Mouse (Mus musculus) hindbrain, postnatal 0 days (tissue): ENCODE measurements around the gene Aox2. TPM values are rescaled to one million over a fixed set of nuclear protein-coding genes. Genes with fewer than 3 reads are reported as not detected.
"Not testable (repeated sequence)": the region's sequence is repeated elsewhere in the genome, so short reads cannot be mapped to it uniquely, and the experiment has no call there.

Source experiments
- ATAC-seq: fragments of 200-750 bp; cut with Nextera tagmentation; 2 replicates; pipeline ENCODE4 v1.8.0; 2017; ENCODE audit warnings: mild to moderate bottlenecking, moderate TSS enrichment, moderate library complexity
- DNase-seq: peaks from one replicate; pipeline ENCODE4 v3.0.0-alpha.2; 2015; ENCODE audit warnings: low spot score
- H3K27ac ChIP-seq: fragments of 300-500 bp; sonication (generic); 2 replicates; pipeline ENCODE4 v1.5.1; 2014; ENCODE audit warnings: mild to moderate bottlenecking
- H3K27me3 ChIP-seq: fragments of 300-500 bp; sonication (generic); 2 replicates; pipeline ENCODE4 v1.6.1; 2014; ENCODE audit warnings: low read length, mixed read lengths; ENCODE audit not compliant: insufficient read depth
- H3K36me3 ChIP-seq: fragments of 300-500 bp; sonication (generic); 2 replicates; pipeline ENCODE4 v1.6.1; 2014; ENCODE audit warnings: low read length, mixed read lengths; ENCODE audit not compliant: insufficient read depth
- H3K4me1 ChIP-seq: fragments of 300-500 bp; sonication (generic); 2 replicates; pipeline ENCODE4 v1.6.1; 2014; ENCODE audit warnings: antibody characterized with exemption, low read length, mixed read lengths; ENCODE audit not compliant: insufficient read depth
- H3K4me2 ChIP-seq: fragments of 300-500 bp; sonication (generic); 2 replicates; pipeline ENCODE4 v1.6.1; 2014; ENCODE audit warnings: low read depth, mild to moderate bottlenecking, low read length, moderate library complexity, mixed read lengths
- H3K4me3 ChIP-seq: fragments of 300-500 bp; sonication (generic); 2 replicates; pipeline ENCODE4 v1.5.1; 2014; ENCODE audit warnings: low read length
- H3K9ac ChIP-seq: fragments of 300-500 bp; sonication (generic); replicated peaks from 2 replicates; pipeline ENCODE4 v1.6.1; 2014; ENCODE audit warnings: mild to moderate bottlenecking, low read length, moderate library complexity, mixed read lengths
- H3K9me3 ChIP-seq: fragments of 300-500 bp; sonication (generic); 2 replicates; pipeline ENCODE4 v1.6.1; 2016; ENCODE audit warnings: low read length, mixed read lengths
- CTCF ChIP-seq: IDR thresholded peaks from 2 replicates; pipeline ENCODE4 v1.5.1; 2016; ENCODE audit warnings: antibody characterized with exemption, control low read depth, low read depth
- WGBS: fragments of 180-500 bp; shearing (Covaris S2); extraction: QIAGEN DNeasy Blood & Tissue Kit; methylation state at CpG from one replicate; pipeline ENCODE4 v1.1.7; 2014; 5-methylcytosine and 5-hydroxymethylcytosine counted together
- polyA plus RNA-seq: library from polyadenylated mRNA; unstranded; fragments of >200 nt; fragmentation: Nextera tagmentation; extraction: Ambion mirVana; gene quantifications from 2 replicates; pipeline ENCODE4 v1.2.1, GENCODE M21; 2015
- total RNA-seq: library from RNA; depleted of rRNA; stranded (reverse); fragments of >200 nt; gene quantifications from 2 replicates; pipeline ENCODE4 v1.2.3, GENCODE M21; 2014

The Aox2 gene
- total and polyA plus RNA-seq, 2 experiments from 2014 or later = 0.03 TPM; not detected in 1

DNA sequence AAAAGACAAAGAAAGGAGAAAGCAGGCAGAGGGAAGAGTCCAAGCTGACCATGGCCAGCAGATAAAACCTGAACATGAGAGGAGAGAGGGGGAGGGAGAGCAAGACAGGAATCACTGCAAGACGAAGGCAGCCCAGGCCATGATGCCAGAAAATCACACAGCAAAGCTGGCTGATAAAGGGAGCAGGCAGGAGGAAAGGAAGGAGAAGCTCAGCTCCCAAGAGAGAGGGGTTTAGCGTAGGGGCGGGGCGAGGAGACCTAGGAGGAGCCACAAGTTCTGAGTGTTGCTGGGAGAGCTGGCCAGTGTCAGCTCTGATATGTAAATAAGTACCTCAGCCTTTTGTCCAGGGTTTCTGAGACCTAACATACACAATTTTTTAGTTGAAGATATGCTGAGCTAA, 84.2 kb downstream of the Aox2 start:
- Histone ChIP-seq H3K4me3 (no peak overlapping the region), H3K27me3 (no peaks in the 10 kb centered on the region), H3K4me2 (no peak overlapping the region), H3K9ac (no peak overlapping the region), H3K4me1 (no peaks in the 10 kb centered on the region), H3K9me3 (no peaks in the 10 kb centered on the region), H3K27ac (no peak overlapping the region), H3K36me3 (no peaks in the 10 kb centered on the region)
- WGBS = 62% methylated on average over 4 of the region's 4 CpGs
- ATAC-seq (no peak), DNase-seq (no peak)
- TF ChIP-seq CTCF = no peak

DNA sequence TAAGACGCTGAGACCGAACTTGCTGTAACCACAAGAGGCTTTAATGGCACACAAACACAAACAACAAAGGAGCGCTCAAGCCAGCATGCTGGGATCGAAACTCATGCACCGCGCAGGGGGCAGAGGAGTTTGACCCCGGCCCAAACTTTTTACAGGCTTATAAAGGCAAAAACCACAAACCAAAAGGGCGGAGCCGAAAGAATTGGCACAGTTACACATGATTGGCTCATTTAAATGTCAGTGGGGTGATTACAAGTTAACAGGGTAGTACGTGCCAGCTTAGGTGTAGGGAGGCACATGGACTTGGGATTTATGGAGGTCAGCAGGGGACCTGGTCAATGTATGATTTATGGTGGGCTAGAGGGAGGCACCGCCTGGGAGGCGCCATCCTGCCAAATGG, 86.4 kb downstream of the Aox2 start:
- ATAC-seq (no peak), DNase-seq (no peak)
- TF ChIP-seq CTCF = no peak
- Histone ChIP-seq H3K27me3 (no peaks in the 10 kb centered on the region), H3K9me3 (no peaks in the 10 kb centered on the region), H3K4me3 (no peak overlapping the region), H3K9ac (no peak overlapping the region), H3K36me3 (no peaks in the 10 kb centered on the region), H3K4me2 (no peak overlapping the region), H3K27ac (no peak overlapping the region), H3K4me1 (no peaks in the 10 kb centered on the region)
- 85% methylated on average over 12 of the region's 12 CpGs for WGBS

GRCm38 (mm10) chr1:58365829-58366228, 87.7 kb downstream of the Aox2 start:
- H3K9ac ChIP-seq = no peak overlapping the region
- no peak overlapping the region for H3K4me2 ChIP-seq
- no peak for ATAC-seq
- H3K4me3 ChIP-seq = no peak overlapping the region
- no peaks in the 10 kb centered on the region for H3K27me3 ChIP-seq
- no peaks in the 10 kb centered on the region for H3K9me3 ChIP-seq
- no peaks in the 10 kb centered on the region for H3K4me1 ChIP-seq
- no peaks in the 10 kb centered on the region for H3K36me3 ChIP-seq
- no peak overlapping the region for H3K27ac ChIP-seq
- 97% methylated on average over 3 of the region's 3 CpGs for WGBS
- DNase-seq = no peak
- no peak for TF ChIP-seq CTCF

DNA sequence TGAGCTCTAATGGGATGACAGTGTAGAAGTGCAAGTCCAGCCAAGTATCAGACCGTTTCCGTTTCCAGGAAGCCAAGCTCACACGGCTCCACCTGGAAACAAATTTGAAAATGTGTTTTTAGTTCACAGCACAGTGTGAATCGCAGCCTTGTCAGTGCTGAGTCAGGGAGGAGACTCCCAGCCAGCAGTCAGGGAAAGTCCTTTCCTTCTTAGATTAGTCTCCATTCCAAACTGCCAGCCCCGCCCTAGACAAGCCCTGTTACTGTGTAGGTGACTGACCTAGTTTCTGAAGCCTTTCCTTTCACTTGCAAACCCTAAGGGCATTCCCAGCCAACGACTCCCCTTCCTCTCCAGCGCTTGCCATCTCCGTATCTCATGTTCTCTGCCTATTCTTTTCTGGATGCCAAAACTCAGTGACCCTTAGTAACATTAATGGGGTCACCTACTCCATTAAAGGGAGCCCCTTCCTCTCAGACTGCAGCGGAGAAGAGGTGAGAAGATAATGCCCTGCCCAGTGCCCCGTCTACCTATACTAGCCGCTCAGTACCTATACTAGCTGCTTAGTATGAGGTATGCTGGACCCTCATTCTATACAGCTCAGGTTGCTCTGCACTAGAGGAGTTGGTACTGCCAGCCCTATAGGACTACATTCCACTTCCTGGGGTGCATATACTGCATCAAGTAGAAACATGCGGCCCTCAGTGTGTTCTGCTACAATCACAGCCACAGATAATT, 88.8 kb downstream of the Aox2 start:
- Histone ChIP-seq H3K27ac (no peak overlapping the region), H3K4me1 (no peaks in the 10 kb centered on the region)

DNA sequence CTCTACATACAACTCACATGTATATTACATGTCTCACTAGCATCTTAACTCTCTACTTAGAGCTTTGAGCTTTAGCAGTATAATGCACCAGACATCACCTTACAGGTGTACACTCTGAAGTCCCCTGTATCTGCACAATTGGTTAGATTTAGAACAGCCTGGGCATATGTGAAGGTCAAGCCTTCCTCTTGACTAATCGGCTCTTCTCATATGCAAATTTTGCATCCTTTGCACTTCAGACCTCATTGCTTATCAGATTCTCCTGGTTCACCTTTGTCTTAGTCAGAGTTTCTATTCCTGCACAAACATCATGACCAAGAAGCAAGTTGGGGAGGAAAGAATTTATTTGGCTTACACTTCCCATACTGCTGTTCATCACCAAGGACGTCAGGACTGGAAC, 91.6 kb downstream of the Aox2 start:
- Histone ChIP-seq H3K36me3 (no peaks in the 10 kb centered on the region), H3K4me1 (no peaks in the 10 kb centered on the region), H3K9ac (no peak overlapping the region), H3K9me3 (no peaks in the 10 kb centered on the region), H3K27me3 (no peaks in the 10 kb centered on the region), H3K4me3 (no peak overlapping the region), H3K4me2 (no peak overlapping the region), H3K27ac (no peak overlapping the region)
- WGBS = 78% methylated on average over 2 of the region's 2 CpGs
- no peak for TF ChIP-seq CTCF
- ATAC-seq = no peak
- DNase-seq = no peak

More for the DNA sequence above, 88.8 kb downstream of the Aox2 start:
- no peak overlapping the region for H3K4me2 ChIP-seq
- H3K27me3 ChIP-seq = no peaks in the 10 kb centered on the region
- DNase-seq = no peak
- no peaks in the 10 kb centered on the region for H3K36me3 ChIP-seq
- no peak for TF ChIP-seq CTCF
- 83% methylated on average over 12 of the region's 12 CpGs for WGBS
- no peaks in the 10 kb centered on the region for H3K9me3 ChIP-seq
- no peak for ATAC-seq
- H3K4me3 ChIP-seq = no peak overlapping the region
- H3K9ac ChIP-seq = no peak overlapping the region

DNA sequence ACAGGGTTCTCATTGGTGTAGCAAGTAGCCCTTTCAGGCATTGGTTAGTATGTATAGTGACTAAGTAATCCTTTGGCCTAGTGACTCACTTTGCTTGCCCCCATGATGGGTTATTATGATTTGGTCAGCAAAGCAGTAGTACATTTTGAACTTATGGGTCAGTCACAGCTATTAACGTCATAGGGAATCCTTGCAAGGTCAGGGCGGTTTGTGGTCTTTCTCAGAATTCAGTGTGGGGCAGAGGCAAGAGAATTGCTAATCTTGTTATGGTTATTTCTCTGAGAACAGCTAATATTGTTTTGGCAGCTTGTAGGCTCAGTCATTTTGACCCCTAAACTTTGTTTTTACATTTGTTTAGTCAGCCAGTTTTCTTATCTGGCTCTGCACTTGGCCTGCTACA, 96.1 kb downstream of the Aox2 start:
- H3K27ac ChIP-seq, H3K4me2 ChIP-seq, H3K27me3 ChIP-seq, H3K9ac ChIP-seq, ATAC-seq, DNase-seq, H3K4me3 ChIP-seq, H3K4me1 ChIP-seq, H3K36me3 ChIP-seq, H3K9me3 ChIP-seq: not testable (repeated sequence)
- 79% methylated on average over 2 of the region's 2 CpGs for WGBS

GRCm38 (mm10) chr1:58375574-58376147, 97.5 kb downstream of the Aox2 start:
- H3K4me2 ChIP-seq = no peak overlapping the region
- no peak for DNase-seq
- H3K27ac ChIP-seq = no peak overlapping the region
- ATAC-seq = no peak
- H3K27me3 ChIP-seq = no peaks in the 10 kb centered on the region
- no peak overlapping the region for H3K9ac ChIP-seq
- no peaks in the 10 kb centered on the region for H3K9me3 ChIP-seq
- WGBS = 80% methylated on average over 3 of the region's 3 CpGs
- H3K4me3 ChIP-seq = no peak overlapping the region
- no peaks in the 10 kb centered on the region for H3K36me3 ChIP-seq
- no peak for TF ChIP-seq CTCF
- H3K4me1 ChIP-seq = no peaks in the 10 kb centered on the region
